Mouse (Mus musculus): ENCODE results near the gene Sap30l. TPM values are rescaled to one million over a fixed set of nuclear protein-coding genes. Genes with fewer than 3 reads are reported as not detected.
"Not testable (repeated sequence)": the region's sequence is repeated elsewhere in the genome, so short reads cannot be mapped to it uniquely, and the experiment has no call there.

The Sap30l gene
- polyA plus RNA-seq, 1 experiment, result 16.5 TPM

GRCm38 (mm10) chr11:57836401-57836800 is 35.0 kb downstream of the Sap30l start:
- H3K27ac ChIP-seq (ENCODE audit: insufficient read depth, low read length), result no peak overlapping the region
- H3K4me3 ChIP-seq (ENCODE audit: extremely low read depth, insufficient read depth, insufficient read length), result no peak overlapping the region
- peaks cover 28% of the 10 kb centered on the region for H3K27me3 ChIP-seq (ENCODE audit: control insufficient read depth, insufficient read depth, low read length)
- TF ChIP-seq CTCF (IDR thresholded peaks at IDR 0.05; ENCODE audit: extremely low read depth, insufficient read depth, insufficient read length, insufficient replicate concordance), result no peak
- no peak for TF ChIP-seq POLR2A (IDR thresholded peaks at IDR 0.05; ENCODE audit: low read depth, low read length)
- 25% methylated on average over 9 of the region's 9 CpGs for WGBS
- DNase-seq (ENCODE audit: low read depth in 1 of 2, low spot score in 2 of 2), result no peak
- H3K4me1 ChIP-seq (ENCODE audit: control insufficient read depth, insufficient read depth, insufficient read length), result no peaks in the 10 kb centered on the region
- no peaks in the 10 kb centered on the region for H3K36me3 ChIP-seq (ENCODE audit: control insufficient read depth, insufficient read depth, low read length)

- no peak overlapping the region for H3K4me3 ChIP-seq (ENCODE audit: extremely low read depth, insufficient read depth, insufficient read length)
- no peak for TF ChIP-seq POLR2A (IDR thresholded peaks at IDR 0.05; ENCODE audit: low read depth, low read length)
- no peak for TF ChIP-seq CTCF (IDR thresholded peaks at IDR 0.05; ENCODE audit: extremely low read depth, insufficient read depth, insufficient read length, insufficient replicate concordance)
- H3K27ac ChIP-seq (ENCODE audit: insufficient read depth, low read length), result no peak overlapping the region
- no peaks in the 10 kb centered on the region for H3K36me3 ChIP-seq (ENCODE audit: control insufficient read depth, insufficient read depth, low read length)
- DNase-seq (ENCODE audit: low read depth in 1 of 2, low spot score in 2 of 2), result no peak
- H3K27me3 ChIP-seq (ENCODE audit: control insufficient read depth, insufficient read depth, low read length), result peaks cover 24% of the 10 kb centered on the region
- WGBS, result 6% methylated on average over 38 of the region's 38 CpGs
- no peaks in the 10 kb centered on the region for H3K4me1 ChIP-seq (ENCODE audit: control insufficient read depth, insufficient read depth, insufficient read length)
These were observed 35.6 kb downstream of the Sap30l start for GRCm38 (mm10) chr11:57836872-57837680.

- H3K4me1 ChIP-seq (ENCODE audit: control insufficient read depth, insufficient read depth, insufficient read length), result no peaks in the 10 kb centered on the region
- DNase-seq (ENCODE audit: low read depth in 1 of 2, low spot score in 2 of 2), result no peak
- no peak overlapping the region for H3K4me3 ChIP-seq (ENCODE audit: extremely low read depth, insufficient read depth, insufficient read length)
- H3K27me3 ChIP-seq (ENCODE audit: control insufficient read depth, insufficient read depth, low read length), result peaks cover 20% of the 10 kb centered on the region; the same call in 1 of the 2 replicates
- no peak for TF ChIP-seq POLR2A (IDR thresholded peaks at IDR 0.05; ENCODE audit: low read depth, low read length)
- TF ChIP-seq CTCF (IDR thresholded peaks at IDR 0.05; ENCODE audit: extremely low read depth, insufficient read depth, insufficient read length, insufficient replicate concordance), result no peak
- no peak overlapping the region for H3K27ac ChIP-seq (ENCODE audit: insufficient read depth, low read length)
- no peaks in the 10 kb centered on the region for H3K36me3 ChIP-seq (ENCODE audit: control insufficient read depth, insufficient read depth, low read length)
- 20% methylated on average over 22 of the region's 22 CpGs for WGBS
These were observed 36.6 kb downstream of the Sap30l start for GRCm38 (mm10) chr11:57837861-57838680.

- H3K27me3 ChIP-seq (ENCODE audit: control insufficient read depth, insufficient read depth, low read length), result peaks cover 14% of the 10 kb centered on the region
- no peak for DNase-seq (ENCODE audit: low read depth in 1 of 2, low spot score in 2 of 2)
These were observed 39.5 kb downstream of the Sap30l start for GRCm38 (mm10) chr11:57840986-57841385.

DNA sequence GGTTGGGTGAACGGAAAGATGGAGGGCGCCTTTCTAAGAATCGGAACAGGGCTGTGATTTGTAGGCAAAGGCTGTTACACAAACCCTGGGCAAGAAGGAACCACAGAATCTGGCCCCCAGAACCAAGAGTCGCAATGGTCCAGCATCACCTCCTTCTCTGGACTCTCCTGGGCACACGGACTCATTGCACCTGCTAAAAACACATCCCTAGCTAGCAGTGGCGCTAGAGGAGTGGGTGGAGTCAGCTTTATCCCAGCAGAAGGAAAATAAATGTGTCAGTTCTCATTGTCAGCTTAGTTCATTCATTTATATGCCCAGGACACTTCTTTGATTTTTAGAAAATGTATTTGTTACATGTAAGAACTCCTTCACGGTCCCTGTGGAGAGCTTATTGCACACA is 40.0 kb downstream of the Sap30l start:
- WGBS, result 54% methylated on average over 7 of the region's 7 CpGs
- Histone ChIP-seq H3K36me3 (ENCODE audit: control insufficient read depth, insufficient read depth, low read length) (no peaks in the 10 kb centered on the region), H3K4me1 (ENCODE audit: control insufficient read depth, insufficient read depth, insufficient read length) (no peaks in the 10 kb centered on the region), H3K27ac (ENCODE audit: insufficient read depth, low read length) (no peak overlapping the region), H3K27me3 (ENCODE audit: control insufficient read depth, insufficient read depth, low read length) (peaks cover 13% of the 10 kb centered on the region), H3K4me3 (ENCODE audit: extremely low read depth, insufficient read depth, insufficient read length) (no peak overlapping the region)
- DNase-seq (ENCODE audit: low read depth in 1 of 2, low spot score in 2 of 2), result no peak
- no peak for TF ChIP-seq CTCF (IDR thresholded peaks at IDR 0.05; ENCODE audit: extremely low read depth, insufficient read depth, insufficient read length, insufficient replicate concordance)
- no peak for TF ChIP-seq POLR2A (IDR thresholded peaks at IDR 0.05; ENCODE audit: low read depth, low read length)

More at GRCm38 (mm10) chr11:57840986-57841385, 39.5 kb downstream of the Sap30l start:
- no peak overlapping the region for H3K27ac ChIP-seq (ENCODE audit: insufficient read depth, low read length)
- TF ChIP-seq POLR2A (IDR thresholded peaks at IDR 0.05; ENCODE audit: low read depth, low read length) (no peak), CTCF (IDR thresholded peaks at IDR 0.05; ENCODE audit: extremely low read depth, insufficient read depth, insufficient read length, insufficient replicate concordance) (no peak)
- no peaks in the 10 kb centered on the region for H3K36me3 ChIP-seq (ENCODE audit: control insufficient read depth, insufficient read depth, low read length)
- H3K4me3 ChIP-seq (ENCODE audit: extremely low read depth, insufficient read depth, insufficient read length), result no peak overlapping the region
- WGBS, result 34% methylated on average over 10 of the region's 10 CpGs
- no peaks in the 10 kb centered on the region for H3K4me1 ChIP-seq (ENCODE audit: control insufficient read depth, insufficient read depth, insufficient read length)

DNA sequence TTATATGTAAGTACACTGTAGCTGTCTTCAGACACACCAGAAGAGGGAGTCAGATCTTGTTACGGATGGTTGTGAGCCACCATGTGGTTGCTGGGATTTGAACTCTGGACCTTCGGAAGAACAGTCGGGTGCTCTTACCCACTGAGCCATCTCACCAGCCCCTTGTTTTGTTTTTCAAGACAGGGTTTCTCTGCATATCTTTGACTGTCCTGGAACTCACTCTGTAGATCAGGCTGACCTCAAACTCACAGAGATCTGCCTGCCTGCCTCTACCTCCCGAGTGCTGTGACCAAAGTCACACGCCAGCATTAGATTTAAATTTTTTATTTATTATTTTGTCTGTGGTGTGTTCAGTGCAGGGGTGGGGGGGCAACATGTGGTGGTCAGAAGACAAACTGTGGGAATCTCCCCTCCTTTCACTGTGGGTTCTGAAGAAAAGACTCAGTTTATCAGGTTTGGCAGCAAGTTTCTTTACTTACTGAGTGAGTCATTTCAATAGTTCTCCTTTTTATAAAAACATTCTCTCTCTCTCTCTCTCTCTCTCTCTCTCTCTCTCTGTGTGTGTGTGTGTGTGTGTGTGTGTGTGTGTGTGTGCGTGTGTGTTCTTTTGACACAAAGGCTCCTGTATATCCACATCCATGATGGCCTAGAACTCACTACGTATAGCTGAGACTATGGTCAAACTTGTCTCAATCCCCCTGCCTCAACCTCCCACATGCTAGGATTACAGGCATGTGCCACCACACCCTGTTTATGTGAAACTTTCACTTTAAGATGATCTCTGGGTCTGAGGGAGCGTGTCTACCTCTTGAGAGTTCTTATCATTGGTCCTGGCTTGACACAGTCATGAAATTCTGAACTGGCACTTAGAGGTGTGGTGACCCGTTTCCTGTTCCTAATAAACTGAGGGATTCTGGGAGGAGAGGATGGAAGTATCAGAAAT is 45.3 kb downstream of the Sap30l start:
- H3K4me3 ChIP-seq (ENCODE audit: extremely low read depth, insufficient read depth, insufficient read length); H3K36me3 ChIP-seq (ENCODE audit: control insufficient read depth, insufficient read depth, low read length); H3K27me3 ChIP-seq (ENCODE audit: control insufficient read depth, insufficient read depth, low read length); H3K27ac ChIP-seq (ENCODE audit: insufficient read depth, low read length); H3K4me1 ChIP-seq (ENCODE audit: control insufficient read depth, insufficient read depth, insufficient read length); DNase-seq (ENCODE audit: low read depth in 1 of 2, low spot score in 2 of 2): not testable (repeated sequence)
- WGBS, result 70% methylated on average over 8 of the region's 9 CpGs
